ENCODE assay signal across 8 mouse cellular contexts in the genomic region with DNA sequence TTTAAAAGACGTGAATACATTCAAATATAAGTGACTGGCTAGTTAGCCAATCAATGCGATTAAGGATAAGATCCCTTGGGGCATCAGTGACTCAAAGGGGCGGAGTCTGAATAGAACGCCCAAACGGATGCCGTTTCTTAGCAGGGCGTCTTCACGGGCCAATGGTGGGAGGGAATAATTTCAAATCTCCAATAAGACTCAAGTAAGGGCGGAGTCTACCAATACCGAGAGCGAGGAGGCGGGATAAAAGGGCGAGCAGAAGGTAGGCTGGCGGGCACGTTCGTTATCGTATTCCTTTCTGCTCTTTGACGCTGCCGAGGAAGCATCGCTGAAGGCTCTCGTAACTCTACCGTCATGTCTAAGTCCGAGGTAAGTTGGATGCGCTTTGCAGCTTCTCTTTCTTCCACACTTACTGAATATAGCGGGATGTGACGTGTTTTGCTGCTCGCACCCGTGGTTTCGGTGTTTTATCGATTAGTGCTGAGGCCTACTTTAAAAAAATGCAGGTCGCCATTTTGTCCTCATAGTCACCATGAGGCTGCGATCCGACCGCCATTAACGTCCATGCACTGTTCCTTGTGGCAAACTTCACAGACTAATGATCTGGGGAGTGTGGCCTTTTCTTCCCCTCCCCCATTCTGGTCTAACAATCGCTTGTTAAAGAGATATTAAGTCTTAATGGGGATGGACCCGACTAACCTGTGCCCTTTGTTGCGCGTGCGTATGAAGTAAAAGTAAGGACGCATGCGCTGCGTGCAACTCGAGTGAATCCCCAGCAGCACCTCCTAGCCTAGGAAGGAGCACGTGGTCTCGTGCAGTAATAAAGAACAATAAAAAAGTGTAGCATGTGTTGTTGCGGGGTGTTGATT. TPM values are rescaled to one million over a fixed set of nuclear protein-coding genes. Genes with fewer than 3 reads are reported as not detected.
DNase-seq lines count a peak whose midpoint lies in the region; ATAC-seq lines count a peak whose summit lies in the region.

TSS of gene Hnrnpa1 (plus strand) at position 273 of the 869 bp plus-strand sequence.

- peaks cover 48% of the 10 kb centered on the region for H3K36me3 ChIP-seq in heart, embryonic 13.5 days
- peaks cover 63% of the 10 kb centered on the region for H3K36me3 ChIP-seq in liver, embryonic 12.5 days
- peaks cover 20% of the 10 kb centered on the region for H3K36me3 ChIP-seq in stomach, embryonic 16.5 days (ENCODE audit: control insufficient read depth, insufficient read depth, low read length)

- H3K9me3 ChIP-seq in heart, embryonic 13.5 days = no peaks in the 10 kb centered on the region
- no peaks in the 10 kb centered on the region for H3K9me3 ChIP-seq in liver, embryonic 12.5 days (replicated peaks)
- no peaks in the 10 kb centered on the region for H3K9me3 ChIP-seq in stomach, embryonic 16.5 days (replicated peaks; ENCODE audit: control insufficient read depth, low read length)

- H3K4me2 ChIP-seq in heart, embryonic 13.5 days = peak within 1 kb of the TSS; percentile 89
- peak within 1 kb of the TSS; percentile 91 for H3K4me2 ChIP-seq in liver, embryonic 12.5 days
- peak within 1 kb of the TSS; percentile 72 for H3K4me2 ChIP-seq in stomach, embryonic 16.5 days (ENCODE audit: low read depth, low read length)

- peak; percentile 97 for DNase-seq in CD4-positive, CD25-positive, alpha-beta regulatory T cell, adult 2 months (ENCODE audit: low read depth, low spot score)
- DNase-seq in fat pad, adult 2 months (ENCODE audit: extremely low read depth, low read depth, low spot score) = peak; percentile 92
- DNase-seq in kidney, postnatal 10 days = peak; percentile 95
- peak; percentile 94 to 96 for DNase-seq in natural killer cell, adult 2 months (ENCODE audit: low spot score in 2 of 2)

- peak within 1 kb of the TSS; percentile 94 for H3K27ac ChIP-seq in brown adipose tissue, adult 24 weeks (replicated peaks; ENCODE audit: low read depth, low read length)
- H3K27ac ChIP-seq in heart, embryonic 13.5 days (replicated peaks) = peak within 1 kb of the TSS; percentile 96
- peak within 1 kb of the TSS; percentile 94 for H3K27ac ChIP-seq in liver, embryonic 12.5 days
- peak within 1 kb of the TSS; percentile 94 for H3K27ac ChIP-seq in stomach, embryonic 16.5 days (ENCODE audit: low read length)

- peak; percentile 86 for ATAC-seq in heart, embryonic 13.5 days (ENCODE audit: extremely low read depth, insufficient number of reproducible peaks, low FRiP score, low TSS enrichment)
- peak; percentile 83 for ATAC-seq in liver, embryonic 12.5 days
- ATAC-seq in stomach, embryonic 16.5 days (ENCODE audit: insufficient read depth, low FRiP score) = peak; percentile 92

- H3K9ac ChIP-seq in heart, embryonic 13.5 days = peak within 1 kb of the TSS; percentile 94
- peak within 1 kb of the TSS; percentile 87 for H3K9ac ChIP-seq in liver, embryonic 12.5 days
- peak within 1 kb of the TSS; percentile 83 for H3K9ac ChIP-seq in stomach, embryonic 16.5 days (ENCODE audit: low read length)

- under 1% methylated on average over 47 of the region's 47 CpGs for WGBS in heart, embryonic 13.5 days
- WGBS in liver, embryonic 12.5 days (ENCODE audit: insufficient replicate concordance) = under 1% methylated on average over 47 of the region's 47 CpGs
- WGBS in stomach, embryonic 16.5 days = under 1% methylated on average over 47 of the region's 47 CpGs

- peak within 1 kb of the TSS; percentile 87 for H3K4me3 ChIP-seq in brown adipose tissue, adult 24 weeks (ENCODE audit: insufficient read depth, low read depth, low read length)
- H3K4me3 ChIP-seq in heart, embryonic 13.5 days = peak within 1 kb of the TSS; percentile 80
- H3K4me3 ChIP-seq in liver, embryonic 12.5 days = peak within 1 kb of the TSS; percentile 88
- peak within 1 kb of the TSS; percentile 66 for H3K4me3 ChIP-seq in stomach, embryonic 16.5 days (replicated peaks; ENCODE audit: low read length)

- H3K4me1 ChIP-seq in brown adipose tissue, adult 24 weeks (ENCODE audit: control insufficient read depth, insufficient read depth, insufficient read length, low read length) = peaks cover 3% of the 10 kb centered on the region; the same call in 1 of the 2 replicates
- peaks cover 52% of the 10 kb centered on the region for H3K4me1 ChIP-seq in heart, embryonic 13.5 days
- peaks cover 60% of the 10 kb centered on the region for H3K4me1 ChIP-seq in liver, embryonic 12.5 days
- H3K4me1 ChIP-seq in stomach, embryonic 16.5 days (ENCODE audit: control insufficient read depth, insufficient read depth, low read length) = peaks cover 25% of the 10 kb centered on the region

- H3K27me3 ChIP-seq in heart, embryonic 13.5 days (replicated peaks) = no peaks in the 10 kb centered on the region
- no peaks in the 10 kb centered on the region for H3K27me3 ChIP-seq in liver, embryonic 12.5 days (replicated peaks)
- H3K27me3 ChIP-seq in stomach, embryonic 16.5 days (ENCODE audit: control insufficient read depth, insufficient read depth, low read length) = no peaks in the 10 kb centered on the region

RNA-seq across cellular contexts. Expression of gene Hnrnpa1, which starts in this region (rescaled TPM):
- 50.5 and 76.9 TPM in 2 replicates for polyA plus RNA-seq in brown adipose tissue, adult 24 weeks (2012; ENCODE audit: insufficient read depth, insufficient read length, missing spikeins)
- polyA plus RNA-seq in heart, embryonic 13.5 days (2015; fragmentation: Nextera tagmentation; extraction: Ambion mirVana) = 500 and 519 TPM in 2 replicates
- 584 and 591 TPM in 2 replicates for polyA plus RNA-seq in liver, embryonic 12.5 days (2016; fragmentation: Nextera tagmentation; extraction: Ambion mirVana)
- polyA plus RNA-seq in stomach, embryonic 16.5 days (2015; fragmentation: Nextera tagmentation; extraction: Ambion mirVana) = 525 and 529 TPM in 2 replicates

Comparison
In these comparisons a context has a peak if more than half of its experiments do, and no peak if none do; other contexts are left out.
1. Peak in every context shown above with its lines: DNase-seq, ATAC-seq, H3K4me3 ChIP-seq and H3K27ac ChIP-seq.